Mouse (Mus musculus): ENCODE measurements at regions not wholly inside any gene's neighbourhood (a gene's known extent, or its start where the extent isn't known, plus 50 kb on each side); places are given as distances from the start of the nearest gene placed in this dataset.

GRCm38 (mm10) chr4:52341245-52341644 is 97.8 kb upstream of the Smc2 start:
- H3K27ac ChIP-seq (replicated peaks; ENCODE audit: low read depth, low read length): no peak overlapping the region
- H3K4me2 ChIP-seq (ENCODE audit: low read length): no peak overlapping the region
- H3K36me3 ChIP-seq (ENCODE audit: control insufficient read depth, insufficient read depth, low read length): no peaks in the 10 kb centered on the region
- no peak for DNase-seq
- H3K9me3 ChIP-seq (ENCODE audit: control insufficient read depth, low read length): no peaks in the 10 kb centered on the region
- ATAC-seq (ENCODE audit: low FRiP score, low TSS enrichment): no peak
- H3K4me3 ChIP-seq (replicated peaks; ENCODE audit: low read depth, low read length): no peak overlapping the region
- no peaks in the 10 kb centered on the region for H3K27me3 ChIP-seq (ENCODE audit: control insufficient read depth, insufficient read depth, low read length)
- no peak overlapping the region for H3K9ac ChIP-seq (replicated peaks; ENCODE audit: low read length)
- H3K4me1 ChIP-seq (ENCODE audit: control insufficient read depth, insufficient read depth, low read length): no peaks in the 10 kb centered on the region

DNA sequence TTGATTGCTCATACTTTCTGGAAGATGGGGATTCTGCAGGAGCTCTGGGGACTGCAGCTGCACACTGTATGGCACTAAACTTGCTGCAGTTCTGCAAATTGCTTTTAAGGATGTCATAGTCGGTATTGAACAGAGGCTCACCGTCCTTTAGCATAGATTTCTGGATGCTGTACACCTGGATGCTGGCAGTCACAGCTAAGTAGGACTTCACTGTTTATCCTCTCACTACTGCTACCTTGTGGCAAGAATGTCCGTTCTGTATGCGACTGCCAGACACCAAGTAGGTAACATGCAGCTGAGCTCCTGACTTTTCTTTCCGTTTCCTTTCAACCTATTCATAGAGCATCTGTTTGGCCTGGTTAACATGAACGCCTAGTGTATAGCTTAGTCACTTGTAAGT is 77.3 kb upstream of the Smc2 start:
- H3K9ac ChIP-seq (replicated peaks; ENCODE audit: low read length): no peak overlapping the region
- H3K9me3 ChIP-seq (ENCODE audit: control insufficient read depth, low read length): no peaks in the 10 kb centered on the region
- no peak for ATAC-seq (ENCODE audit: low FRiP score, low TSS enrichment)
- no peak overlapping the region for H3K27ac ChIP-seq (replicated peaks; ENCODE audit: low read depth, low read length)
- H3K36me3 ChIP-seq (ENCODE audit: control insufficient read depth, insufficient read depth, low read length): no peaks in the 10 kb centered on the region
- WGBS: 64% methylated on average over 6 of the region's 6 CpGs
- no peak overlapping the region for H3K4me2 ChIP-seq (ENCODE audit: low read length)
- H3K4me3 ChIP-seq (replicated peaks; ENCODE audit: low read depth, low read length): no peak overlapping the region
- DNase-seq: peak; percentile 17
- no peaks in the 10 kb centered on the region for H3K4me1 ChIP-seq (ENCODE audit: control insufficient read depth, insufficient read depth, low read length)
- H3K27me3 ChIP-seq (ENCODE audit: control insufficient read depth, insufficient read depth, low read length): no peaks in the 10 kb centered on the region

- H3K36me3 ChIP-seq (ENCODE audit: control insufficient read depth, insufficient read depth, low read length): no peaks in the 10 kb centered on the region
- no peaks in the 10 kb centered on the region for H3K9me3 ChIP-seq (ENCODE audit: control insufficient read depth, low read length)
- WGBS: 74% methylated on average over 4 of the region's 4 CpGs
- ATAC-seq (ENCODE audit: low FRiP score, low TSS enrichment) (no peak), DNase-seq (no peak)
- no peak overlapping the region for H3K4me3 ChIP-seq (replicated peaks; ENCODE audit: low read depth, low read length)
- H3K4me2 ChIP-seq (ENCODE audit: low read length): no peak overlapping the region
- no peak overlapping the region for H3K9ac ChIP-seq (replicated peaks; ENCODE audit: low read length)
- no peaks in the 10 kb centered on the region for H3K27me3 ChIP-seq (ENCODE audit: control insufficient read depth, insufficient read depth, low read length)
- no peaks in the 10 kb centered on the region for H3K4me1 ChIP-seq (ENCODE audit: control insufficient read depth, insufficient read depth, low read length)
- H3K27ac ChIP-seq (replicated peaks; ENCODE audit: low read depth, low read length): no peak overlapping the region
These were observed 73.2 kb upstream of the Smc2 start for GRCm38 (mm10) chr4:52365866-52366265.

DNA sequence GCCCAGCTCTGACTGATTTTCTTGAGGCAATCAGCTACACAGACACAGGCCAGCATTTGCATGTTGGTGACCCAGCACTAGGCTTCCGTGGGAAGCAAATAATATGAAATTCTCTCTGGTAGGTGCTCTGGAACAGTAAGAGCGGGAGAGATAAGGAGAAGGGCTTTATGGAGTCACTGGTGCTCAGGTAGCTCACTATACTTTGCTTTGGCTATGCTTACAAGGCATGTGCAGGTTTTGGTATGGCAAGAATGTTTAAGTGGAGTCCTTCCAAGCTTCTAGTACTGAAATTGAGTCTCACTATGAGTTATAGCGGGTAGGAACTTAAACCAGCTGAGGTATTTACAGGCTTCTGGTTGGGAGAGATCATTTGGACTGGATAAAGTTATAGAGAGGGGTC is 70.5 kb upstream of the Smc2 start:
- H3K4me3 ChIP-seq (replicated peaks; ENCODE audit: low read depth, low read length): no peak overlapping the region
- H3K36me3 ChIP-seq (ENCODE audit: control insufficient read depth, insufficient read depth, low read length): no peaks in the 10 kb centered on the region
- ATAC-seq (ENCODE audit: low FRiP score, low TSS enrichment) (no peak), DNase-seq (no peak)
- no peaks in the 10 kb centered on the region for H3K9me3 ChIP-seq (ENCODE audit: control insufficient read depth, low read length)
- 85% methylated on average over 3 of the region's 3 CpGs for WGBS
- no peak overlapping the region for H3K4me2 ChIP-seq (ENCODE audit: low read length)
- H3K9ac ChIP-seq (replicated peaks; ENCODE audit: low read length): no peak overlapping the region
- no peak overlapping the region for H3K27ac ChIP-seq (replicated peaks; ENCODE audit: low read depth, low read length)
- no peaks in the 10 kb centered on the region for H3K4me1 ChIP-seq (ENCODE audit: control insufficient read depth, insufficient read depth, low read length)
- H3K27me3 ChIP-seq (ENCODE audit: control insufficient read depth, insufficient read depth, low read length): no peaks in the 10 kb centered on the region

Data from midbrain, embryonic 14.5 days (tissue).